Mouse (Mus musculus): ENCODE results near the gene Gls2. TPM values are rescaled to one million over a fixed set of nuclear protein-coding genes. Genes with fewer than 3 reads are reported as not detected.
A peak's percentile ranks its signal among the peaks of the same experiment; 100 is the strongest.
"Not testable (repeated sequence)": the region's sequence is repeated elsewhere in the genome, so short reads cannot be mapped to it uniquely, and the experiment has no call there.

Gls2 gene
- polyA plus RNA-seq, 1 experiment from 2014 or later: 1.1 TPM

DNA sequence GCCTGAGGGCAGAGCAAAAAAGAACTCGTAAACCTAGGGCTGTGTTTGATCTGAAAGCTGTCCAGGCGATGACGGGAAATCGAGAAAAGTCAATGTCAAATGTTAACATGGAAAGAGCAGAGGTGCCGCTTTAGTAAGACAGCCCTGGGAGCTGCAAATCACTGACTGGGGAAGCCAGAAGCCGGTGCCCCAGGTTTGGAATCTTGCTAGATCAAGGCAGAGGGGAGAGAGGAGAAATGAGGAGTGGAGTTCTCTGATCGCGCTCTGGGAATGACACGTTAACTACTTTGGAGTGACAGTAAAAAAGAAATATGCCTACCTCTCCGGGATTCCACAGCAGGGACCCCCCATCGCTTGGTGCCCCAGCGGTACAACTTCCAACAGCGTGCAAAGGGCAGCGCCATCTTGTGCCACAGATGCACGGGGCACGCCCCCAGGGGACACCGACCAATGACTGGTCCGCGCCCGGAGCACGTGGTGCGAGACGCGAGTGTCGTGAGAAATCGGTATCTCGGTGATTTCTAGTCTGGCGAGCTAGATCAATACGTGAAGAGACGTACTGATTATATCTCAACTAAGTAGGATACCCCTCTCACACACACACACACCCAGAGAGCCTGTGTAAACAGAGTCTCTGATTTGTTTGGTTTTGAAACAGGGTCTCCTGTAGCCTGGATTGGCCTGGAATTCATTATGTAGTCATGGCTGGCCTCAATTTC lies 17.3 kb downstream of the Gls2 start, which contains the start of gene Spryd4:
Gene Spryd4 (minus strand): TSS at position 418 of the 719 bp plus-strand sequence.
- Histone ChIP-seq H3K27ac (replicated peaks in 1 of 2; ENCODE audit: control insufficient read depth in 1 of 2, insufficient read depth in 1 of 2, low read depth in 2 of 2, low read length in 2 of 2) (peak within 1 kb of the TSS; percentile 10 to 39; a peak in 3 of 4 replicates), H3K27me3 (ENCODE audit: control insufficient read depth, insufficient read depth, low read length) (no peaks in the 10 kb centered on the region), H3K4me2 (ENCODE audit: low read length) (peak within 1 kb of the TSS; percentile 86), H3K4me3 (ENCODE audit: control insufficient read depth in 1 of 2, insufficient read depth in 1 of 2, low read depth in 1 of 2, low read length in 2 of 2) (peak within 1 kb of the TSS; percentile 82 to 86), H3K9ac (ENCODE audit: low read length) (peak within 1 kb of the TSS; percentile 84), H3K36me3 (ENCODE audit: control insufficient read depth, insufficient read depth, low read length) (peaks cover 14% of the 10 kb centered on the region; the same call in 1 of the 2 replicates), H3K4me1 (ENCODE audit: control insufficient read depth in 2 of 2, insufficient read depth in 2 of 2, low read length in 2 of 2) (peaks cover 5 to 12% of the 10 kb centered on the region in 2 experiments), H3K9me3 (ENCODE audit: control insufficient read depth, low read length) (no peaks in the 10 kb centered on the region)
- peak; percentile 90 for ATAC-seq (ENCODE audit: insufficient number of reproducible peaks, insufficient read depth, low FRiP score, low read depth)
- WGBS: under 1% methylated on average over 30 of the region's 30 CpGs

DNA sequence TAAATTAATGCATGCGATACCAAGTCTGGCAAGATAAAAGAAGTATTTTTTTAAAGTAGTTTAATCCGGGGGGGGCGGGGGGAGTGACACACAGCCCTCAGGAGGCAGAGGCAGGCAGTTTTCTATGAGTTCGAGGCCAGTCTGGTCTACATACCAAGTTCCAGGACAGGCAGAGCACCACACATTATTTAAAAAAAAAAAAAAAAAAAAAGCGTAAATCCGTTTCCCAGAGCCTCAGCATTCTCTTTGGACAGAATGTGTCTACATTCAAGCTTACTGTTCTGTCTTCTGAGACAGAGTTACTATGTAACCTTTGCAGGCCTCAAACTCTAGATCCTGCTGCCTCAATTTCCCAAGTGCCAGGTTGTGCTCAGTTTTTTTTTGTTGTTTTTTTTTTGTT lies 17.9 kb downstream of the Gls2 start:
- Histone ChIP-seq H3K9me3 (ENCODE audit: control insufficient read depth, low read length) (no peaks in the 10 kb centered on the region), H3K36me3 (ENCODE audit: control insufficient read depth, insufficient read depth, low read length) (0 out of 2 replicates have a peak, but pooled peaks cover 10% of the 10 kb centered on the region), H3K9ac (ENCODE audit: low read length) (peak overlapping the region; percentile 84), H3K4me2 (ENCODE audit: low read length) (peak overlapping the region; percentile 86), H3K4me1 (ENCODE audit: control insufficient read depth in 2 of 2, insufficient read depth in 2 of 2, low read length in 2 of 2) (peaks cover 5 to 12% of the 10 kb centered on the region in 2 experiments), H3K4me3 (ENCODE audit: control insufficient read depth in 1 of 2, insufficient read depth in 1 of 2, low read depth in 1 of 2, low read length in 2 of 2) (peak overlapping the region; percentile 82 to 86; a peak in 3 of 4 replicates), H3K27me3 (ENCODE audit: control insufficient read depth, insufficient read depth, low read length) (no peaks in the 10 kb centered on the region), H3K27ac (replicated peaks in 1 of 2; ENCODE audit: control insufficient read depth in 1 of 2, insufficient read depth in 1 of 2, low read depth in 2 of 2, low read length in 2 of 2) (no peak overlapping the region; a peak in 1 of 4 replicates)
- ATAC-seq (ENCODE audit: insufficient number of reproducible peaks, insufficient read depth, low FRiP score, low read depth): no peak
- 32% methylated on average over 6 of the region's 6 CpGs for WGBS

DNA sequence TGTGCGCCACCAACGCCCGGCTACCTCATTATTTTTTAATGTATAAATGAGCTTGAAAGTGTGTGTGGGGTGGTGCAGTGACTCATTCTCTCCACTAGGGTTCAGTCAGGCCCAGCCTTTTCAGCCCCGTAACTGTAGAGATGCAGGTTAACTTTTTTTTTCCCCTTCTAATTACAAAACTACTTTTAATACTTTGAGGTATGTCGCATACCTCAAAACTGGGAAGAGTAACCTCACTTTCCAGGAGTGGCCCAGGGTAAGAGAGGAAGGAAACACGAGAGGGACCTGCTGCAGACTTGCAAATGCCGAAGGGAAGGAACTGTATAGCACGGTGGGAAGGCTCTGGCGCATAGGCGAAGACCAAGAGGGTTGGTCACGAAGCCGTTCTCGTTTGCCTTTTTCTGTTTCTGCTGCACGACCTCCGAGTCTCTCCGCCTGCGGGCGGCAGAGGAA lies 18.6 kb downstream of the Gls2 start:
- no peaks in the 10 kb centered on the region for H3K27me3 ChIP-seq (ENCODE audit: control insufficient read depth, insufficient read depth, low read length)
- 2% methylated on average over 18 of the region's 18 CpGs for WGBS

DNA sequence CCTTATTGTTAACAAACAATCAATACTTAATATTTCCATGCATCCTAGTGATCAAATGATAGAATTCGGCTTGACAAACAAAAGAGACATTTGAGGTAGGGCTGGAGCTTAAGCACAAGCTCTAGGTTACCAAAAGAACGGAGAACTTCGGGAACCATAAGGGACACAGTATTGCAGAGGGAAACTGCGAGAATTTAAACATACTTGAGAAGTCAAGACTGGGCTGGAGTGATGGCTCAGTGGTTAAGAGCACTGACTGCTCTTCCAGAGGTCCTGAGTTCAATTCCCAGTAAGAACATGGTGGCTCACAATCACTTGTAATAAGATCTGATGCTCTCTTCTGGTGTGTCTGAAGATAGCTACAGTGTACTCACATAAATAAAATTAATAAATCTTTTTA lies 19.9 kb downstream of the Gls2 start:
- not testable (repeated sequence) for ATAC-seq (ENCODE audit: insufficient number of reproducible peaks, insufficient read depth, low FRiP score, low read depth); H3K27me3 ChIP-seq (ENCODE audit: control insufficient read depth, insufficient read depth, low read length); H3K4me2 ChIP-seq (ENCODE audit: low read length); H3K36me3 ChIP-seq (ENCODE audit: control insufficient read depth, insufficient read depth, low read length); H3K9ac ChIP-seq (ENCODE audit: low read length); H3K4me3 ChIP-seq (ENCODE audit: control insufficient read depth in 1 of 2, insufficient read depth in 1 of 2, low read depth in 1 of 2, low read length in 2 of 2); H3K27ac ChIP-seq (replicated peaks in 1 of 2; ENCODE audit: control insufficient read depth in 1 of 2, insufficient read depth in 1 of 2, low read depth in 2 of 2, low read length in 2 of 2); H3K9me3 ChIP-seq (ENCODE audit: control insufficient read depth, low read length)
- H3K4me1 ChIP-seq (ENCODE audit: control insufficient read depth in 2 of 2, insufficient read depth in 2 of 2, low read length in 2 of 2): peaks cover 5 to 12% of the 10 kb centered on the region in 2 experiments
- 79% methylated on average over 4 of the region's 4 CpGs for WGBS

More for the DNA sequence above, 18.6 kb downstream of the Gls2 start:
- H3K36me3 ChIP-seq (ENCODE audit: control insufficient read depth, insufficient read depth, low read length): 0 out of 2 replicates have a peak, but pooled peaks cover 7% of the 10 kb centered on the region
- ATAC-seq (ENCODE audit: insufficient number of reproducible peaks, insufficient read depth, low FRiP score, low read depth): no peak
- H3K4me3 ChIP-seq (ENCODE audit: control insufficient read depth in 1 of 2, insufficient read depth in 1 of 2, low read depth in 1 of 2, low read length in 2 of 2): peak overlapping the region; percentile 42 to 45
- peak overlapping the region; percentile 67 for H3K9ac ChIP-seq (ENCODE audit: low read length)
- H3K4me1 ChIP-seq (ENCODE audit: control insufficient read depth in 2 of 2, insufficient read depth in 2 of 2, low read length in 2 of 2): peaks cover 5 to 12% of the 10 kb centered on the region in 2 experiments
- peak overlapping the region; percentile 82 for H3K4me2 ChIP-seq (ENCODE audit: low read length)
- peak overlapping the region in 1 of 2 experiments; percentile 33; a peak in 1 of 4 replicates for H3K27ac ChIP-seq (replicated peaks in 1 of 2; ENCODE audit: control insufficient read depth in 1 of 2, insufficient read depth in 1 of 2, low read depth in 2 of 2, low read length in 2 of 2)
- H3K9me3 ChIP-seq (ENCODE audit: control insufficient read depth, low read length): no peaks in the 10 kb centered on the region

DNA sequence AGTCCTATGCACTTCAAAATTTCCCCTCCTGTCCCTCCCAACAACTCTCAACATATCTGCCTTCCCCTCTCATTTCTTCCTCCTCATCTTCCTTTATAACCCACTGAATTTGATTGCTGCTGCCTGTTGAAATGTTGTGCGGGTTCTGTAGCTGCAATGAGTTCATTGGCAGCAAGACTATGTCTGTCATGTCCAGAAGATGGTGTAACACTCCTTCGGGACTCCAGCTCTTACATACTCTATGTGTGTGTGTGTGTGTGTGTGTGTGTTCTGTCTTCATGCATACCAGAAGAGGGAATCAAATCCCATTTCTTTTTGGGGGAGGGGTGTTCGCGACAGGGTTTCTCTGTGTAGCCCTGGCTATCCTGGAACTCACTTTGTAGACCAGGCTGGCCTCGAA lies 20.7 kb downstream of the Gls2 start:
- Histone ChIP-seq H3K27me3 (ENCODE audit: control insufficient read depth, insufficient read depth, low read length) (no peaks in the 10 kb centered on the region), H3K4me2 (ENCODE audit: low read length) (no peak overlapping the region), H3K9ac (ENCODE audit: low read length) (no peak overlapping the region), H3K27ac (replicated peaks in 1 of 2; ENCODE audit: control insufficient read depth in 1 of 2, insufficient read depth in 1 of 2, low read depth in 2 of 2, low read length in 2 of 2) (no peak overlapping the region), H3K4me1 (ENCODE audit: control insufficient read depth in 2 of 2, insufficient read depth in 2 of 2, low read length in 2 of 2) (peaks cover 5 to 12% of the 10 kb centered on the region in 2 experiments), H3K36me3 (ENCODE audit: control insufficient read depth, insufficient read depth, low read length) (0 out of 2 replicates have a peak, but pooled peaks cover 3% of the 10 kb centered on the region), H3K9me3 (ENCODE audit: control insufficient read depth, low read length) (no peaks in the 10 kb centered on the region), H3K4me3 (ENCODE audit: control insufficient read depth in 1 of 2, insufficient read depth in 1 of 2, low read depth in 1 of 2, low read length in 2 of 2) (no peak overlapping the region)
- WGBS: 84% methylated on average over 5 of the region's 5 CpGs
- no peak for ATAC-seq (ENCODE audit: insufficient number of reproducible peaks, insufficient read depth, low FRiP score, low read depth)

DNA sequence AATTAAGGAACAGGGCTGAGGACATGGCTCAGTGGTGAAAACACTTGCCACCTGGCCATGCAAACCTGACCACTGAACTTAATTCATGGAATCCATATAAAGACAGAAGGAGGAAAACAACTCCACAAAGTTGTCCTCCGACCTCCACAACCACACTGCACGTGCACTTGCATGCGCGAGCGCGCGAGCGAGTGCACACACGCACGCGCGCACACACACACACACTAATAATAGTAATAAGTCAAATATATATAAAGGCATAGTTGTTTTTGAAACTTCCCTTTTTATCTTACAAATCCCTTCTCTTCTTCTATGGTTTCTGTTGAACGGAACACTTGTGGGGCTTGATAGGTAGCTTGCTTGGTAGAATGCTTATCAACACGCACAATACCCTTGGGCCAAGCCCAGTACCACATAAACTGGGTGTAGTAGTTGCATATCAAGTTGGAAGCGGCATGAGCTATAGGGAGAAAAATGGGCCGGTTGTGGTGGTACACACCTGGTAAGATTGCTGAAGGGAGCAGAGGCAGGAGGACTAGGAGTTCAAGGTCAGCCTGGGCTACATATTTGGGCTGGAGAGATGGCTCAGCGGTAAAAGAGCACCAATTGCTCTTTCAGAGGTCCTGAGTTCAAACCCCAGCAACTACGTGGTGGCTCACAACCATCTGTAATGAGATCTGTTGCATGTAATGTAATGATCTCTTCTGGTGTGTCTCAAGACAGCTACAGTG lies 24.3 kb downstream of the Gls2 start:
- no peaks in the 10 kb centered on the region for H3K9me3 ChIP-seq (ENCODE audit: control insufficient read depth, low read length)
- H3K4me3 ChIP-seq (ENCODE audit: control insufficient read depth in 1 of 2, insufficient read depth in 1 of 2, low read depth in 1 of 2, low read length in 2 of 2): no peak overlapping the region
- no peak overlapping the region for H3K27ac ChIP-seq (replicated peaks in 1 of 2; ENCODE audit: control insufficient read depth in 1 of 2, insufficient read depth in 1 of 2, low read depth in 2 of 2, low read length in 2 of 2)
- H3K4me2 ChIP-seq (ENCODE audit: low read length): no peak overlapping the region
- 90% methylated on average over 18 of the region's 18 CpGs for WGBS
- no peaks in the 10 kb centered on the region for H3K4me1 ChIP-seq (ENCODE audit: control insufficient read depth in 2 of 2, insufficient read depth in 2 of 2, low read length in 2 of 2)
- H3K9ac ChIP-seq (ENCODE audit: low read length): no peak overlapping the region
- H3K27me3 ChIP-seq (ENCODE audit: control insufficient read depth, insufficient read depth, low read length): no peaks in the 10 kb centered on the region
- H3K36me3 ChIP-seq (ENCODE audit: control insufficient read depth, insufficient read depth, low read length): no peaks in the 10 kb centered on the region
- no peak for ATAC-seq (ENCODE audit: insufficient number of reproducible peaks, insufficient read depth, low FRiP score, low read depth)

DNA sequence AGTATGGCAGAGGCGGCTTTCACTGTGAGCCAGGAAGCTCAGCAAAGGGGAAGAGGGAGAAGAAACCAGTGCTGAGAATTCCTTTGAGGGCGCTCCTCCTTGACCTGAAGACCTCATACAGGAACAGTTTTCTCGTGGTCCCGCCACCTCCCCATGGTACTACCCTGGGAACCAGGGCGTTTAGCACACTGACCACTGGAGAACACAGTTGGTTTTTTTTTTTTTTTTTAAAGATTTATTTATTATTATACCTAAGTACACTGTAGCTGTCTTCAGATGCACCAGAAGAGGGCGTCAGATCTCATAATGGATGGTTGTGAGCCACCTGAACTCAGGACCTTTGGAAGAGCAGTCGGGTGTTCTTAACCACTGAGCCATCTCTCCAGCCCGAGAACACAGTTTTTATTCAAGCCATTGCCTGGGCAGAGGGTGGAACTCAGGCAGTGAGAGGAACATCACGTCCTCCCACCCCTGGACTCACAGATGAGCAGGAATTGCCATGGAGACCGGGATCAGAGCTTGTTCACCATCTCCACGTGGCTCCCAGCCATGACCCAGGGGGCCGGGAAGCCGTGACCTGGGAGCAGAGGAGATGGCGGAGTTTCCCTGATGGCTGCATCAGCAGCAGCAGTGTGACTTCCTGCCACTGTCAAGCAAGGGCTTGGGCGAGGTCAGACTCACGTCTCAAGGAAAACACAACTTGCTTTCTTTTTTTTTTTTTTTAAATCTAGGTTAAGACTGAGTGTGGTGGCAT lies 27.5 kb downstream of the Gls2 start:
- Histone ChIP-seq H3K4me3 (ENCODE audit: control insufficient read depth in 1 of 2, insufficient read depth in 1 of 2, low read depth in 1 of 2, low read length in 2 of 2) (no peak overlapping the region), H3K36me3 (ENCODE audit: control insufficient read depth, insufficient read depth, low read length) (no peaks in the 10 kb centered on the region), H3K9me3 (ENCODE audit: control insufficient read depth, low read length) (no peaks in the 10 kb centered on the region), H3K27me3 (ENCODE audit: control insufficient read depth, insufficient read depth, low read length) (no peaks in the 10 kb centered on the region), H3K4me2 (ENCODE audit: low read length) (no peak overlapping the region), H3K4me1 (ENCODE audit: control insufficient read depth in 2 of 2, insufficient read depth in 2 of 2, low read length in 2 of 2) (peaks cover 0 to 4% of the 10 kb centered on the region in 2 experiments; a peak in 3 of 4 replicates), H3K27ac (replicated peaks in 1 of 2; ENCODE audit: control insufficient read depth in 1 of 2, insufficient read depth in 1 of 2, low read depth in 2 of 2, low read length in 2 of 2) (no peak overlapping the region), H3K9ac (ENCODE audit: low read length) (no peak overlapping the region)
- no peak for ATAC-seq (ENCODE audit: insufficient number of reproducible peaks, insufficient read depth, low FRiP score, low read depth)
- 55% methylated on average over 16 of the region's 16 CpGs for WGBS

Measured in heart, embryonic 14.5 days (tissue).